Mouse (Mus musculus) intestine, embryonic 14.5 days (tissue): ENCODE data around the gene Tmem151a. TPM values are rescaled to one million over a fixed set of nuclear protein-coding genes. Genes with fewer than 3 reads are reported as not detected.

Experiments
- ATAC-seq: fragments of 200-750 bp; cut with Nextera tagmentation; replicated peaks from 2 replicates; pipeline ENCODE4 v1.8.0; 2017; ENCODE audit warnings: low read depth, moderate number of reproducible peaks, moderate TSS enrichment, moderate library complexity; ENCODE audit not compliant: low FRiP score, low TSS enrichment
- DNase-seq: peaks from one replicate; pipeline ENCODE4 v3.0.0-alpha.2; 2018; ENCODE audit warnings: low spot score
- H3K27ac ChIP-seq: fragments of 300-500 bp; sonication (generic); 2 replicates; pipeline ENCODE4 v1.5.1; 2014; ENCODE audit warnings: low read depth, mild to moderate bottlenecking, control low read depth
- H3K27me3 ChIP-seq: fragments of 300-500 bp; sonication (generic); replicated peaks from 2 replicates; pipeline ENCODE4 v1.6.1; 2014; ENCODE audit warnings: low read length, control low read depth; ENCODE audit not compliant: control insufficient read depth, insufficient read depth
- H3K36me3 ChIP-seq: fragments of 300-500 bp; sonication (generic); 2 replicates; pipeline ENCODE4 v1.6.1; 2014; ENCODE audit warnings: low read length, control low read depth; ENCODE audit not compliant: control insufficient read depth, insufficient read depth
- H3K4me1 ChIP-seq: fragments of 300-500 bp; sonication (generic); replicated peaks from 2 replicates; pipeline ENCODE4 v1.6.1; 2014; ENCODE audit warnings: low read length, control low read depth, mixed read lengths; ENCODE audit not compliant: control insufficient read depth, insufficient read depth
- H3K4me2 ChIP-seq: fragments of 300-500 bp; sonication (generic); 2 replicates; pipeline ENCODE4 v1.6.1; 2014; ENCODE audit warnings: low read length
- H3K4me3 ChIP-seq: fragments of 300-500 bp; sonication (generic); 2 replicates; pipeline ENCODE4 v1.5.1; 2014; ENCODE audit warnings: low read depth, low read length, control low read depth, mixed read lengths
- H3K9ac ChIP-seq: fragments of 300-500 bp; sonication (generic); 2 replicates; pipeline ENCODE4 v1.6.1; 2014; ENCODE audit warnings: mild to moderate bottlenecking, low read length
- H3K9me3 ChIP-seq: fragments of 300-500 bp; sonication (generic); 2 replicates; pipeline ENCODE4 v1.6.1; 2016; ENCODE audit warnings: low read length, control low read depth; ENCODE audit not compliant: control insufficient read depth
- WGBS: fragments of 180-500 bp; shearing (Covaris S2); extraction: QIAGEN DNeasy Blood & Tissue Kit; methylation state at CpG from one replicate; pipeline ENCODE4 v1.1.7; 2014; 5-methylcytosine and 5-hydroxymethylcytosine counted together
- polyA plus RNA-seq: library from polyadenylated mRNA; unstranded; fragments of >200 nt; fragmentation: Nextera tagmentation; extraction: Ambion mirVana; gene quantifications from 2 replicates; pipeline ENCODE4 v1.2.1, GENCODE M21; 2014

Gene Tmem151a
- polyA plus RNA-seq, 1 experiment from 2014 or later, result 8.2 TPM

DNA sequence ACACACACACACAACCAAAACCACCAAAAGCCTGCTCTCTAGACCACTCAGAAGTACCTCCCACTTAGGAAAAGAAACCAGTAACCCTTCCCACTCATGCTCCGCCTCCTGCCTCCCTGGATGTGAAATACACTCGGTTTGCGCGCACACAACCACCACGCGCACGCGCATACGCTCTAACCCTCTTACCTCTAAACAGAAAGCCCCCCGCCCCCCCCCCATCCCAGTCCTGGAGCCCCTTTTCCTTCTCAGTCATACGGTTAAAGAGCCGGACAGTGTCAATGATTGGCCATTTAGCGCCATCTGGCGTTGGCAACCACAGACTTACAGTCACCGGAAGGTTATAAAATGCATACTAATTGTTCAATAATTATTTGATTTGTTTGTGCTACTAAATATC, 12.3 kb downstream of the Tmem151a start:
- Histone ChIP-seq H3K4me3 (peak overlapping the region; percentile 52), H3K9ac (no peak overlapping the region), H3K4me1 (peaks cover 19% of the 10 kb centered on the region), H3K4me2 (peak overlapping the region; percentile 77), H3K9me3 (no peaks in the 10 kb centered on the region), H3K27me3 (no peaks in the 10 kb centered on the region; the same call in 1 of the 2 replicates), H3K36me3 (no peaks in the 10 kb centered on the region), H3K27ac (peak overlapping the region; percentile 86; the same call in 1 of the 2 replicates)
- 1% methylated on average over 15 of the region's 15 CpGs for WGBS
- ATAC-seq, result no peak
- DNase-seq, result peak; percentile 83

DNA sequence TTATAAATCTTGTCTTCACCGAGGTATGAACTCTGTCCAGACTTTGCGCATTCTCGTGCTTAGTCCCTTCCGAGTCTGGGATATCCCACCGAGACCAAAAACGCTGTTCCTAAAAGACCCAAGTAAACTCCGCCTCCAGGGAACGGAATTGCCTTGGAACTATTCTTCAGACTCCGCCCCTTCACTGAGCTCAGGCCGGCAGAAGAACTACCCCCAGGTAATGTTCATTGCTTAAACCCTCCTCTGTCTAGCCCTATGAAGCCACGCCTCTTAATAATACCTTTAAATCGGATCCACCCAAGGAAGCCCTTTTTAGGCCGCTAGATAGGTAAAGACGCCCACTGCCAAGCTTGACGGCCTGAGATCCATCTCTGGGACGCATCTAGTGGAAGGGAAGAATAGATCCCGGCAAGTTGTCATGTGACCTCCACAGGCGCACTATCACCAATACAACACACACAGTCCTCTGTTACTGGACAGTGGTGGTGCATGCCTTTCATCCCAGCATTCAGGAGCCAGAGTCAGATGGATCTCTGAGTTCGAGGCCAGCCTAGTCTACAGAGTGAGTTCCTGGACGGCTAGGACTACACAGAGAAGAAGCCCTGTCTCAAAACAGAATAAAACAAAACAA, 12.8 kb downstream of the Tmem151a start:
- peak overlapping the region; percentile 52 for H3K4me3 ChIP-seq
- no peaks in the 10 kb centered on the region for H3K36me3 ChIP-seq
- H3K27me3 ChIP-seq, result no peaks in the 10 kb centered on the region; the same call in 1 of the 2 replicates
- peaks cover 21% of the 10 kb centered on the region for H3K4me1 ChIP-seq
- H3K9me3 ChIP-seq, result no peaks in the 10 kb centered on the region
- no peak for DNase-seq
- peak overlapping the region; percentile 77 for H3K4me2 ChIP-seq
- ATAC-seq, result peak; percentile 24; the same call in 1 of the 2 replicates
- peak overlapping the region; percentile 86 for H3K27ac ChIP-seq
- peak overlapping the region; percentile 27; the same call in 1 of the 2 replicates for H3K9ac ChIP-seq
- WGBS, result 2% methylated on average over 20 of the region's 20 CpGs

DNA sequence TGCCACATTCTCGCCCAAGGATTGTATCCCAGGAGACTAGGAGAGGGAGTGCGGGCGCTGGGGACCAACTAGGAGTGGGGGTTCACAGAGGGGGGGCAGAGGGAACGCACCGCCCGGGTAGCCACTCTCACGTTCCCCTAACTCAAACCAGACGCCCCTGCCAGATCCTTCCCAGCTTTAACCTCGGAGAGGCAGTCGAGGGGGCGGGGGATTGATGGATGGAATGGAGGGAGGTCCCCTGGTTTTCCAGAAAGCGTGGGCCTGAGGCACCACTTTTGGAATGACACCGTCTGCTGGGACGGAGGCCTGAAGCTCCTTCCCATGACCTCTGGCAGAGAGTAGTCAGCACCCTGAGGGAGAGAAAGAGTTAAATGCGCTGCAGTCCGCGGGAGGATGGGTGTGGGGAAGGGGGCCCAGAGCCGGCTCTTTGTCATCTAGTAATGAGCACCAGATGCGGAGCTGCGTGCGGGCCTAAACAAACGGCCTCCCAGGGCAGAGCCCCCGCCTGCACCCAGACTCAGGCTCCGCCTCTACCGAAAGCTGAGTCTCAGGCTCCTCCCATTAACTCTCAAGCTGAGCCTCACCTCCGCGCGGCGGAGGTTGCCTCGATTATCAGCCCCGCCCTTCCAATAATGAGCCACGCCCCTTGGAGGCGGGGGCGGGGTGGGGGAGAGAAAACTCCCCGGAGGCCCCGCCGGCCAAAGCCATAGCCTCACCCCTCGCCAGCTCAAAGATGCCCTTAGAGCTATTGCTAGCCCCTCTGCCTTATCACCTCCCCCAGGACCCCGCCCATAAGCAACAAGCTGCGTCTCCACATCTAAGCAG, 13.6 kb downstream of the Tmem151a start:
- H3K4me2 ChIP-seq, result peak overlapping the region; percentile 77
- H3K9ac ChIP-seq, result peak overlapping the region; percentile 46
- H3K4me1 ChIP-seq, result peaks cover 29% of the 10 kb centered on the region
- peak overlapping the region; percentile 86 for H3K27ac ChIP-seq
- H3K36me3 ChIP-seq, result no peaks in the 10 kb centered on the region
- peak overlapping the region; percentile 52 for H3K4me3 ChIP-seq
- ATAC-seq (peak; percentile 86), DNase-seq (peak; percentile 86)
- 1% methylated on average over 40 of the region's 40 CpGs for WGBS
- H3K9me3 ChIP-seq, result no peaks in the 10 kb centered on the region
- H3K27me3 ChIP-seq, result no peaks in the 10 kb centered on the region; the same call in 1 of the 2 replicates

DNA sequence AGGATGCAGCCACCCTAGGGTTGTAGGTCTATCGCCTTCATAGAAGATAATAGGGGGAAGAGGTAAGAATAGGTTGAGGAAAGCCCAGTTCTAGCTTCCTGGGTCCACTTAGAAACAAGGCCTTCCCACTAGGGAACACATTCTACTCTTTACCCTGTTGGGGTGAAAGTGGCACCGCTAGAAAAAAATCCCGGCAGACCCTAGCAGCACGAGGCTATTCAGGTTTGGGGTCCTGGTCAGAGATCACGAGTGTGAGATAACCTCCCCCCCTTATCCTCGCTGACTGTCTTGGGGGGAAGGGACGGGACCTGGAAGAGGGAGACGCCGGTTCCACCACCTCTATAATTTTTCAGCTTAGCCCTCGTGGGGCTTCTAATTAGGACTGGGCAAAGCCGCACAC, 14.3 kb downstream of the Tmem151a start:
- Histone ChIP-seq H3K9me3 (no peaks in the 10 kb centered on the region), H3K4me1 (peaks cover 31% of the 10 kb centered on the region), H3K27ac (peak overlapping the region; percentile 86), H3K4me2 (peak overlapping the region; percentile 77), H3K4me3 (peak overlapping the region; percentile 52), H3K36me3 (no peaks in the 10 kb centered on the region), H3K27me3 (no peaks in the 10 kb centered on the region; the same call in 1 of the 2 replicates), H3K9ac (peak overlapping the region; percentile 46)
- WGBS, result 10% methylated on average over 11 of the region's 11 CpGs
- no peak for DNase-seq
- no peak for ATAC-seq

DNA sequence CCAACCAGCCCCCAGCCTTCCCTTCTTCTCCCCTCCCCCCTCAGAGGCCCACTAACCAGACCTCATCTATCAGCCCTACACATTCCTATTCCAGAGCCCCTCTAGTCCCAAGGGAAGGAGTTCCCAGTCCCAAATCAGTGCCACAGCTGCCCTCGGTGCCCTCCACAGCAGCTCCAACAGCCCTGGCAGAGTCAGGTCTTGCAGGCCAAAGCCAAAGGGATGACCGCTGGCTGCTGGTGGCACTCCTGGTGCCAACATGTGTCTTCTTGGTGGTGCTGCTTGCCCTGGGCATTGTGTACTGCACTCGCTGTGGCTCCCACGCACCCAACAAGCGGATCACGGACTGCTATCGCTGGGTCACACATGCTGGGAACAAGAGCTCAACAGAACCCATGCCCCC, 15.4 kb downstream of the Tmem151a start:
- H3K27ac ChIP-seq, result peak overlapping the region; percentile 86; the same call in 1 of the 2 replicates
- peaks cover 40% of the 10 kb centered on the region for H3K4me1 ChIP-seq
- ATAC-seq (no peak), DNase-seq (no peak)
- H3K9ac ChIP-seq, result peak overlapping the region; percentile 17; the same call in 1 of the 2 replicates
- peak overlapping the region; percentile 77 for H3K4me2 ChIP-seq
- H3K9me3 ChIP-seq, result no peaks in the 10 kb centered on the region
- H3K4me3 ChIP-seq, result peak overlapping the region; percentile 52
- H3K27me3 ChIP-seq, result no peaks in the 10 kb centered on the region; the same call in 1 of the 2 replicates
- 60% methylated on average over 7 of the region's 7 CpGs for WGBS
- H3K36me3 ChIP-seq, result no peaks in the 10 kb centered on the region

DNA sequence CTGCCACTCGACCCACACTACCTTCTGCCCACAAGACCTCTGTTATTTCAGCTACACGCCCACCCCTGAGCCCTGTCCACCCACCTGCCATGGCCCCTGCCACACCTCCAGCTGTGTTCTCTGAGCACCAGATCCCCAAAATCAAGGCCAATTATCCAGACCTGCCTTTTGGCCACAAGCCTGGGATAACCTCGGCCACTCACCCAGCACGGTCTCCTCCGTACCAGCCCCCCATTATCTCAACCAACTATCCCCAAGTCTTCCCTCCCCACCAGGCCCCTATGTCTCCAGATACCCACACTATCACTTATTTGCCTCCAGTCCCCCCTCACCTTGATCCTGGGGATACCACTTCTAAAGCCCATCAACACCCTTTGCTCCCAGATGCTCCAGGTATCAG, 15.8 kb downstream of the Tmem151a start:
- ATAC-seq (no peak), DNase-seq (no peak)
- Histone ChIP-seq H3K4me1 (peaks cover 44% of the 10 kb centered on the region), H3K9me3 (no peaks in the 10 kb centered on the region), H3K9ac (peak overlapping the region; percentile 58; the same call in 1 of the 2 replicates), H3K36me3 (no peaks in the 10 kb centered on the region), H3K27ac (peak overlapping the region; percentile 86; the same call in 1 of the 2 replicates), H3K4me3 (peak overlapping the region; percentile 52), H3K27me3 (no peaks in the 10 kb centered on the region; the same call in 1 of the 2 replicates), H3K4me2 (peak overlapping the region; percentile 77)
- WGBS, result 79% methylated on average over 5 of the region's 5 CpGs

DNA sequence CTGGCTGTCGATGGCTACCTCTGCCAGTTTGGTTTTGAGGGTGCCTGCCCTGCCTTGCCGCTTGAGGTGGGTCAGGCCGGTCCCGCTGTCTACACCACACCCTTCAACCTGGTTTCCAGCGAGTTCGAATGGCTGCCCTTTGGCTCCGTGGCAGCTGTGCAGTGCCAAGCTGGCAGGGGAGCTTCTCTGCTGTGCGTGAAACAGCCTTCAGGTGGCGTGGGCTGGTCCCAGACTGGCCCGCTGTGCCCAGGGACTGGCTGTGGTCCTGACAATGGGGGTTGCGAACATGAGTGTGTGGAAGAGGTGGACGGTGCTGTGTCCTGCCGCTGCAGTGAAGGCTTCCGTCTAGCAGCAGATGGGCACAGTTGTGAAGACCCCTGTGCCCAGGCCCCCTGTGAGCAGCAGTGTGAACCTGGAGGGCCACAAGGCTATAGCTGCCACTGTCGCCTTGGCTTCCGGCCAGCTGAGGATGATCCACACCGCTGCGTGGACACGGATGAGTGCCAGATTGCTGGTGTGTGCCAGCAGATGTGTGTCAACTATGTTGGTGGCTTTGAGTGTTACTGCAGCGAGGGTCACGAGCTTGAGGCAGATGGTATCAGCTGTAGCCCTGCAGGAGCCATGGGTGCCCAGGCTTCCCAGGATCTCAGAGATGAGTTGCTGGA, 16.6 kb downstream of the Tmem151a start:
- Histone ChIP-seq H3K4me3 (peak overlapping the region; percentile 52), H3K27ac (peak overlapping the region; percentile 92; the same call in 1 of the 2 replicates), H3K4me2 (peak overlapping the region; percentile 77), H3K9me3 (no peaks in the 10 kb centered on the region), H3K27me3 (no peaks in the 10 kb centered on the region; the same call in 1 of the 2 replicates), H3K36me3 (no peaks in the 10 kb centered on the region), H3K4me1 (peaks cover 44% of the 10 kb centered on the region), H3K9ac (peak overlapping the region; percentile 58)
- 30% methylated on average over 21 of the region's 21 CpGs for WGBS
- DNase-seq (no peak), ATAC-seq (no peak)

DNA sequence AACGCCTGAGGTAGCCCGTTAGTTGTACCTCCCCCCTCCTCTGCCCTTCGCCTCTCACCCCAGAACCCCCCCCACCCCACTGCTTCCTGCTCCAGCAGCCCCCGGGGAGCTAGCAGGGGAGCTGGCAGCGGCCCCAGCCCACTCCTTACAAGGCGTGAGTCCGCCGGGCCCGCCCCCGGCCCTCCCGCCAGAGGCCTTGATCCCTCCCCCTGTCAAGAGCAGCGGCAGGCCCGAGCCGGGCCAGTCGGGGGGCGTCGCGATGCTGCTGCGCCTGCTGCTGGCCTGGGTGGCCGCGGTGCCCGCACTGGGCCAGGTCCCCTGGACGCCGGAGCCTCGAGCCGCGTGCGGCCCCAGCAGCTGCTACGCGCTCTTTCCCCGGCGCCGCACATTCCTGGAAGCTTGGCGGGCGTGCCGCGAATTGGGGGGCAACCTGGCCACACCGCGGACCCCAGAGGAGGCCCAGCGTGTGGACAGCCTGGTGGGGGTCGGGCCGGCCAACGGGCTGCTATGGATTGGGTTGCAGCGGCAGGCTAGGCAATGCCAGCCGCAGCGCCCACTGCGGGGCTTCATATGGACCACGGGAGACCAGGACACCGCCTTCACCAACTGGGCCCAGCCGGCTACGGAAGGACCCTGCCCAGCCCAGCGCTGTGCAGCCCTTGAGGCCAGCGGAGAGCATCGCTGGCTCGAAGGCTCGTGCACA, 17.3 kb downstream of the Tmem151a start, which contains the start of gene Cd248:
TSS of gene Cd248 (plus strand) at position 212 of the 703 bp plus-strand sequence.
- H3K27me3 ChIP-seq, result no peaks in the 10 kb centered on the region; the same call in 1 of the 2 replicates
- peak within 1 kb of the TSS; percentile 92 for H3K27ac ChIP-seq
- peak within 1 kb of the TSS; percentile 58 for H3K9ac ChIP-seq
- peak; percentile 29 for ATAC-seq
- DNase-seq, result peak; percentile 83
- WGBS, result 1% methylated on average over 35 of the region's 56 CpGs
- peaks cover 44% of the 10 kb centered on the region for H3K4me1 ChIP-seq
- H3K4me2 ChIP-seq, result peak within 1 kb of the TSS; percentile 77
- no peaks in the 10 kb centered on the region for H3K9me3 ChIP-seq
- peak within 1 kb of the TSS; percentile 52 for H3K4me3 ChIP-seq
- no peaks in the 10 kb centered on the region for H3K36me3 ChIP-seq
